Mouse (Mus musculus) testis, adult 2 months (tissue): ENCODE results near the gene Fbxw10. TPM values are rescaled to one million over a fixed set of nuclear protein-coding genes. Genes with fewer than 3 reads are reported as not detected.

ENCODE experiments used
- H3K27ac ChIP-seq: fragments of 200-500 bp; 2 replicates; pipeline ENCODE4 v1.5.1; 2012; ENCODE audit warnings: low read depth, low read length; ENCODE audit not compliant: control insufficient read depth, insufficient read depth
- H3K27me3 ChIP-seq: fragments of 200-500 bp; 2 replicates; pipeline ENCODE4 v1.6.1; 2012; ENCODE audit warnings: mild to moderate bottlenecking, low read length, moderate library complexity; ENCODE audit not compliant: control insufficient read depth, insufficient read depth
- H3K36me3 ChIP-seq: fragments of 200-500 bp; 2 replicates; pipeline ENCODE4 v1.6.1; 2012; ENCODE audit warnings: mild to moderate bottlenecking, low read length; ENCODE audit not compliant: control insufficient read depth, insufficient read depth
- H3K4me1 ChIP-seq: fragments of 200-500 bp; 2 replicates; pipeline ENCODE4 v1.6.1; 2012; ENCODE audit warnings: low read length; ENCODE audit not compliant: control insufficient read depth, insufficient read depth
- H3K4me3 ChIP-seq: fragments of 200-500 bp; 2 replicates; pipeline ENCODE4 v1.5.1; 2012; ENCODE audit warnings: low read depth, mild to moderate bottlenecking, low read length, moderate library complexity, mixed read lengths; ENCODE audit not compliant: control insufficient read depth
- CTCF ChIP-seq: fragments of 200-500 bp; IDR thresholded peaks from 2 replicates; pipeline ENCODE4 v1.5.1; 2012; ENCODE audit warnings: low read depth, mild to moderate bottlenecking, inconsistent platforms, low read length, moderate library complexity; ENCODE audit not compliant: control insufficient read depth, insufficient read depth, insufficient replicate concordance
- POLR2A ChIP-seq: fragments of 200-500 bp; IDR thresholded peaks from 2 replicates; pipeline ENCODE4 v1.6.1; 2012; ENCODE audit warnings: low read depth, mild to moderate bottlenecking, inconsistent platforms, low read length, moderate library complexity; ENCODE audit not compliant: control insufficient read depth
- polyA plus RNA-seq: library from polyadenylated mRNA; depleted of rRNA; stranded (reverse); fragments of >200 nt; gene quantifications from 2 replicates; pipeline ENCODE4 v1.2.3, GENCODE M21; 2012

The Fbxw10 gene
- polyA plus RNA-seq, 1 experiment: 90.8 TPM

DNA sequence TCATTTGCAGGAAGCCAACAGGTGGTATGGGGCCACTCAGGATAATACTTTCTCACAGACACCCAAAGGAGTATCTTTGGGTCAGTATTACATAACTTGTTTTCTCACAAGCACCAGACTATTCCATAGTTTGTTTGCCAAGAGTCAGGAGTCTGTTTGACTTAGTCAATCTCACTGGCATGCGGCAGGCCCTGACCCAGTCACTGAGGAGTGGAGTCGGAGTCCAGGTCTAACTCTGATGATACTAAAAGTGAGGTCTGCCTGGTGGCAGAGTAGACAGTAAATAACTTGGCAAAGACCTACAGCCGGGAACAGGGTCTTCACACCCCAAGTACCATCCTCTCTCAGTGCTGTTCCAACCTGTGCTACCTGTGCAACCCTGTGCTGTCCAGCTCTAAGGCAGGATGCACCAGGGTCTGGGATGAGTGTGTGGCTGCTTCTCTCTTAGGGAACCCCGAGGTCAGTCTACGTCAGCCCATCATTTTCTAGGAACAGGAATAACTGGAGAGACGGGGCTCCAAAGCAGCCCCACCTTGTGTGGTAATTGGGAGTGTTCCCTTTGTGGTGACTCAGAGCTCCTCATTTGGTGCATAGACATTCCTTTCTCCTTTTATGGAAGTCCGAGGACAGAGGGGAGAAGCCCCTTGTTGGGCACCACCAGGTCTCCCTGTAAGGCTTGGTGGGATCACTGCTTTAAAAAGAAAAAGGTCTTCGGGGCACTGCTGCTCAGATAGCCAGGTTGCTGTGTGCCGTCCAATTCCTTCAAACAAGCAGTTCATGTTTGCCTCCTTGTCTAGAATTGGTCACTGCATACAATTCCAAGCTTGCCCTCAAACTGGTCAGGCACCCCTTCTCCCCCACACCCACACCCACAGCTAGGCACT is 21.4 kb upstream of the Fbxw10 start:
- H3K36me3 ChIP-seq: no peaks in the 10 kb centered on the region
- no peaks in the 10 kb centered on the region for H3K27me3 ChIP-seq
- no peak overlapping the region for H3K4me3 ChIP-seq
- peaks cover 5% of the 10 kb centered on the region for H3K4me1 ChIP-seq
- no peak for TF ChIP-seq CTCF
- TF ChIP-seq POLR2A: no peak
- H3K27ac ChIP-seq: no peak overlapping the region

DNA sequence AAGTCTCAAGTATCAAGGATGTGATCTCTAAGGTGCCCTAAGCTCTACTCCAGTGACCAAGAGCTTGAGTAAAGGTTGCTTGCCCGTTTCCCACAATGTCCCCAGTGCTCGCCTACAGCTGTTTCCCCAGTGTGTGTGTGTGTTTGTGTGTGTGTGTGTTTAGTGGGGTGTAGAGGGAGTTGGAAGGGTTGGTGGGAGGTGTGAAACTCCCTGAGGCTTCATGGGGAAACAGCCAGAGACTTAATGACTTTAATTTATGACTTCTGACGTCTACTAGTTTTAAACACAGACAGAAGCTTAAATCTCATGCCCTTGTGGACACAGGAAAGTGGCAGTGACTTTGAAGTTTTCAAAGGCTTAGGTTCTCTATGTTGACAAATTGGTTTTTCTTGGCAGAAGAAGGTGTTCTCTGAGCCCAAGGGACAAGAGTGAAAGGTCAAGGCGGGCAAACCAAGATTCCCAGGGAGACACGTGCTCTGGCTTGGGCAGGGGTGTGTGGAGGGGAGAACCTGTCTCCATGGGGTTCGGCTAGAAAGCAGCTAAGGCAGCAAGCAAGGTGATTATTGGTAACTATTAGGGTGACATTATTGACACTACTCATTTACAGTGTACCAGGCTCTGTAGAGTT is 20.6 kb upstream of the Fbxw10 start:
- no peak for TF ChIP-seq POLR2A
- TF ChIP-seq CTCF: no peak
- Histone ChIP-seq H3K27ac (no peak overlapping the region), H3K4me3 (no peak overlapping the region), H3K27me3 (no peaks in the 10 kb centered on the region), H3K36me3 (no peaks in the 10 kb centered on the region), H3K4me1 (no peaks in the 10 kb centered on the region)

DNA sequence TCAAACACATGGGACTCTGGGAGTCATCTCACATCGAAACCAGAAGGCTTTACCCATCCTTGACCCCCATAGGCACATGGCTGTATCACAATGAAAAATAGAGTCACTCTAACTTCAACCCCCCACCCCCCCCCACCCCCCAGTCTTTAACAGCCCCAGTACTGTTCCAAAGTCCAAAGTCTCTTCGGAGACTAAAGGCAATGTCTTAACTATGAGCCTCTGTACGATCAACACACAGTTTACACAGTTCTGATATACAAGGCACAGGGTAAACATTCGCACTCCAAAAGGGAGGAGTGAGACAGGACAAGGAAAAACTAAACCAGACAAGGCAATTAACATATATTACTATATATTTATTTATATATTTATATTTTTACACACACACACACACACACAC is 19.7 kb upstream of the Fbxw10 start:
- no peak for TF ChIP-seq POLR2A
- no peak for TF ChIP-seq CTCF
- no peaks in the 10 kb centered on the region for H3K36me3 ChIP-seq
- no peak overlapping the region for H3K4me3 ChIP-seq

DNA sequence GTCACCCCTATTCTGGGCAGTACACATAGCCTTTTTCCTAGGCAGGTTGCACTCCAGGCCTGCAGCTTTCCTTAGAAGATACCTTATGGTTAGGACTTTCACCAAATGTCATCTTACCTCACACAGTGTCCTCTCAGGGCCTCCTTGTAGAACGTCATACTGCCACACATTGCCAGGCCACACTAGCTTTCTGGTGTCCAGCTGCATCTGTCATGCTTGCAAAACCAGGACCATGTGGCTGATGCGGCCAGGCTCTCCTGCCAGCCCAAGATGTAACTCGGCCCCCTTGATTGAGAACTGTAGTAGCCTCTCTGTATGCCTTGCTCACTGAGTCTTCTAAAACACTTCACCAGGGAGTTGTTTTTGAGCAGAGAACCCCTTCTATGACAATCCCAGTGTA is 19.0 kb upstream of the Fbxw10 start:
- no peaks in the 10 kb centered on the region for H3K36me3 ChIP-seq
- H3K27ac ChIP-seq: no peak overlapping the region
- no peaks in the 10 kb centered on the region for H3K27me3 ChIP-seq
- TF ChIP-seq CTCF (no peak), POLR2A (no peak)
- H3K4me1 ChIP-seq: no peaks in the 10 kb centered on the region
- H3K4me3 ChIP-seq: no peak overlapping the region

More for the DNA sequence above, 19.7 kb upstream of the Fbxw10 start:
- Histone ChIP-seq H3K27me3 (no peaks in the 10 kb centered on the region), H3K27ac (no peak overlapping the region), H3K4me1 (no peaks in the 10 kb centered on the region)

DNA sequence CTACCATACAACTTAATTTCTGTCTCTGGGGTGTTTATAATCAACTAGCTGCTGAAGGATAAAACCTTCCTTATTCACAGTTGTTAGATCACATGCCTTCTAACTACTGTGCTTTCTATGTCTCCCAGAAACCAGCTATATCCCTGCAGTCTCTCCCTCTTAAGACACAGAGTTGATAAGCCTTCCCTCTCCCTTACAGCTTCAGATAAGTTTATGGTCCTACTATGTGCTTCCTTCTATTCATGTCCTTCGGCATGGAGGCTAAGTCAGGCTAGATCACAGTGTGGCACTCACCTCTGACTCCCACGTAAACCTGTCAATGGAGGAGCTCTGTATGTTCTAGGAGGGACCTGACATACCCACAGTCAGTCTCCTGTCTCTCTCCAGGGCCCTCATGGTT is 16.5 kb upstream of the Fbxw10 start:
- no peak for TF ChIP-seq CTCF
- TF ChIP-seq POLR2A: no peak
- H3K27ac ChIP-seq: no peak overlapping the region
- H3K36me3 ChIP-seq: no peaks in the 10 kb centered on the region
- no peaks in the 10 kb centered on the region for H3K27me3 ChIP-seq
- no peak overlapping the region for H3K4me3 ChIP-seq
- no peaks in the 10 kb centered on the region for H3K4me1 ChIP-seq

DNA sequence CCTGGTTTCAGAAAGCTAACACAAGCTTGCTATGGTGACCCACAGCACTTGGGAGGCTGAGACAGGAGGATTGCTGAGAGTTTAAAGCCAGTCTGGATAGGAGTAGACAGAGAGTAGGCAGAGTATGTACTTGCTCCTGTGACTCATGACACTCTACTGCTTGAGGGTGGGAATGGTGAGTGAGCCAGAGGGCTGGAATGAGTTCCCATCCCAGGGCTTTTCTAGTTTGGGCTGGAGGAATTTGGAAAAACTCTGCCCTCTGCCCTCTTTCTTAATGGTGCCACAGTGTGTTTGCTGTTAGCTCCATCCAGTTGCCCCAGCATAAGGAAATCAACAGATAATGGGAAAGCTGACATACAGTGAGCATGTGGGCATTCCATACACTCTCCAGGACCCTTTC is 15.0 kb upstream of the Fbxw10 start:
- Histone ChIP-seq H3K4me3 (no peak overlapping the region), H3K27me3 (no peaks in the 10 kb centered on the region), H3K27ac (no peak overlapping the region), H3K36me3 (no peaks in the 10 kb centered on the region), H3K4me1 (no peaks in the 10 kb centered on the region)
- TF ChIP-seq POLR2A (no peak), CTCF (no peak)

DNA sequence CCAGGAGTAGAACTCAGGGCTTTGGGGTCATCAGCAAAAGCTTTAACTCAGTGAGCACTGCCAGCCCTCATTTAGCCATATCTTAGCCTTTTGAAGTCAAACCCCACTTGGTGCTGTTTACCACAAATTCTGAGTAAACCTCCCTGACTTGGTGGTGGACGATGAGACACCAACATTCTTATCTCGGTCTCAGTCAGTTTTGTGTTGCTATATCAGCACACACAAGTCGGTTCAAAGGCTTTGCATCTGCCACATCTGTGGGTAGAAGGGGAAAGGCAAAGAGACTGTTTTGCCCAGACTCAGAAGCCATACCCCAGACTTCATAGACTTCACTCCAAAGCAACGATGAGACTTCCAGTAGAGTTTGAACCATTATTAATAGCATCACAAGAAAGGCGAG is 2.3 kb upstream of the Fbxw10 start:
- no peak overlapping the region for H3K27ac ChIP-seq
- H3K4me1 ChIP-seq: peaks cover 3% of the 10 kb centered on the region; the same call in 1 of the 2 replicates
- H3K36me3 ChIP-seq: no peaks in the 10 kb centered on the region; the same call in 1 of the 2 replicates
- TF ChIP-seq POLR2A (no peak), CTCF (no peak)
- no peaks in the 10 kb centered on the region for H3K27me3 ChIP-seq
- no peak overlapping the region for H3K4me3 ChIP-seq
